Mouse (Mus musculus): ENCODE results near the gene Neurl1a.

The Neurl1a gene

DNA sequence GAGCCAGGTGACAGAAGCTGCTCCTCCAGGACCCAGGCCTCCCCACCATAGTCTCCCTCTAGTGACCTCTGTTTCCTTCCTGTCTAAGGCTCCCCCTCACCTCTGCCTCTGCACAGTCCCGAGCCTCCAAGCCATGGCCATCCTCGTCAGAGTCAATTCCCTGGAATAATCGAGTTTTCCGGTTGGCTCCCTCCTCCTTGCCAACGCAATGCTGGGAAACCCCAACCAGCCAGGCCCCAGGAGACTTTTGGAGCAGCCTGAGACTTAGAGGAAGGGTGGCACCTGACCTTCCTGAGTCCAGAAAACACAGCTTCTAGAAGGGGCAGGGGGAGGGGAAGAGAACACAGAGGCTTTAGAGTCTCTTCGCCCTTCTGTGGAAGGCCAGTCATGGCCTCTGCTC, 72.3 kb downstream of the Neurl1a start:
- no peak for DNase-seq

DNA sequence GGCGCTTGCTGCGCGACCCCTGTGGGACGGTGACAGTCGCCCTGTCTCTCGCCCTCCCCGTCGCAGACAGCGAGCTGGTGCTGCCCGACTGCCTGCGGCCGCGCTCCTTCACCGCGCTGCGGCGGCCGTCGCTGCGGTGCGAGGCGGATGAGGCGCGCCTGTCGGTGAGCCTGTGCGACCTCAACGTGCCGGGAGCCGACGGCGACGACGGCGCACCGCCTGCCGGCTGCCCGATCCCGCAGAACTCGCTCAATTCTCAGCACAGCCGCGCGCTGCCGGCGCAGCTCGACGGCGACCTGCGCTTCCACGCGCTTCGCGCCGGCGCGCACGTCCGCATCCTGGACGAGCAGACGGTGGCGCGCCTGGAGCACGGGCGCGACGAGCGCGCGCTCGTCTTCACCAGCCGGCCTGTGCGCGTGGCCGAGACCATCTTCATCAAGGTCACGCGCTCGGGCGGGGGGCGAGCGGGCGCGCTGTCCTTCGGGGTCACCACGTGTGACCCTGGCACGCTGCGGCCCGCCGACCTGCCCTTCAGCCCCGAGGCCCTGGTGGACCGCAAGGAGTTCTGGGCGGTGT, 74.5 kb downstream of the Neurl1a start:
- no peak for DNase-seq

DNA sequence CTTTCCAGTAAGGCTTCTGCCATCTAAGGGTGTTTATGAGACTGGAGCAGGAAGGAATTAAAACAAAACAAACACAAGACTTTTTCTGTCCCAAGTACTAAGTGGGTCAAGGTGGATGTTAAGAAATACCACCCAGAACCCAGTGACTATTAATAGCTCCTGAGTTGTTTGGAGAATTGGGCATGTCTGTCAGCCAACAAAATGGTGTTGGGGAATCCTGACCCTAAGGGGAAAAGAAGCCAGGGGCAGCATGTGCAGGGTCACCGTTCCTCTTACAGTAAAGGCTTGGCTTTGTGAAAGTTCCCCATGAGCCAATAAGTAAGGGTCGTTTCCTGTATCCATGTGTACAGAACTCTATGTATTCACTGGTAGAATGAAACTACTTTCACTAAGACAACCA, 76.4 kb downstream of the Neurl1a start:
- no peak for DNase-seq

GRCm38 (mm10) chr19:47255919-47256318, 77.3 kb downstream of the Neurl1a start:
- no peak for DNase-seq

- DNase-seq: no peak
These were observed 81.0 kb downstream of the Neurl1a start for GRCm38 (mm10) chr19:47259581-47259980.

- no peak for DNase-seq
These were observed 82.6 kb downstream of the Neurl1a start for GRCm38 (mm10) chr19:47261196-47261595.

GRCm38 (mm10) chr19:47263621-47264020, 85.0 kb downstream of the Neurl1a start:
- DNase-seq: peak; percentile 93

GRCm38 (mm10) chr19:47264322-47265092, 85.9 kb downstream of the Neurl1a start:
- DNase-seq: peak; percentile 95

GRCm38 (mm10) chr19:47266070-47266801, 87.6 kb downstream of the Neurl1a start:
- DNase-seq: no peak

DNA sequence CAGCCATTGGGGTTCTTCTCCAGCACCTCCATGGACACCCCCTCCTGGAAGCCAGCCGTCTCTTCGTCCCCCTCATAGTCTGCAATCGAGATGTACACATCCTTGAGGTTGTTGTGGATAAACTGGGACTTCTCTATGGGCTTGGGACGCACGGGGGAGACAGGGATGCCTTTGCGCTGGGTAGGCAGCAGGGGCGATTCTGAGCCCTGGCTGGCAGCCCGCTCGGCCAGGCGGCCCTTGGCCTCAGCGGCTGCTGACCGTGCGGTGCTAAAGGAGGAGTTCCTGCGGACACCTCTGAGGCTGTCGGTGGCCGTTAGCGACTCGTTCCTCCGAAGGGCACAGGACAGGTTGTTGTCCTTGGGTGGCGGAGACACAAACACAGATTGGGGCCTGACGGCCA, 88.4 kb downstream of the Neurl1a start:
- no peak for DNase-seq

- no peak for DNase-seq
These were observed 91.1 kb downstream of the Neurl1a start for GRCm38 (mm10) chr19:47269729-47270128.

- DNase-seq: no peak
These were observed 91.9 kb downstream of the Neurl1a start for GRCm38 (mm10) chr19:47270520-47270919.

DNA sequence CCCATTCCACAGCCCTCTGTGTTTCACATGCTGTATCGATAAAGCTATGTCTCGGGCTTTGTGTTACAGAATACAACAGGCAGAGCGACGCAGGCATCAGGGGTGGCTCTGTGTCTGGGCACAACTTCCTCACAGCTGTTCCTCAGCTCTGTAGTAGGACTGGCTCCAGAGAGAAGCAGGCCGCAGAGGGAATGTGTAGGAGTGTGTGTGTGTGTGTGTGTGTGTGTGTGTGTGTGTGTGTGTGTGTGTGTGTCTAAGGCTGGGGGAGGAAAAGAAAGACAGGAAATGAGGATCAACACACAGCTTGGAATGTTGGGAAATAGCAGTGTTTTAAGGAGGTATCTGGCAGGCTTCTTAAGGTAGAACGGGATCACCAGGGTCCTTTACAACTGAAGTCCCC, 98.1 kb downstream of the Neurl1a start:
- DNase-seq: peak; percentile 96

GRCm38 (mm10) chr19:47279372-47279771, 100.8 kb downstream of the Neurl1a start:
- peak; percentile 97 for DNase-seq

- peak; percentile 99 for DNase-seq
These were observed 101.3 kb downstream of the Neurl1a start for GRCm38 (mm10) chr19:47279788-47280532.

- DNase-seq: peak; percentile 98
These were observed 102.3 kb downstream of the Neurl1a start for GRCm38 (mm10) chr19:47280894-47281293.

GRCm38 (mm10) chr19:47282050-47282454, 103.4 kb downstream of the Neurl1a start:
- peak; percentile 97 for DNase-seq

DNA sequence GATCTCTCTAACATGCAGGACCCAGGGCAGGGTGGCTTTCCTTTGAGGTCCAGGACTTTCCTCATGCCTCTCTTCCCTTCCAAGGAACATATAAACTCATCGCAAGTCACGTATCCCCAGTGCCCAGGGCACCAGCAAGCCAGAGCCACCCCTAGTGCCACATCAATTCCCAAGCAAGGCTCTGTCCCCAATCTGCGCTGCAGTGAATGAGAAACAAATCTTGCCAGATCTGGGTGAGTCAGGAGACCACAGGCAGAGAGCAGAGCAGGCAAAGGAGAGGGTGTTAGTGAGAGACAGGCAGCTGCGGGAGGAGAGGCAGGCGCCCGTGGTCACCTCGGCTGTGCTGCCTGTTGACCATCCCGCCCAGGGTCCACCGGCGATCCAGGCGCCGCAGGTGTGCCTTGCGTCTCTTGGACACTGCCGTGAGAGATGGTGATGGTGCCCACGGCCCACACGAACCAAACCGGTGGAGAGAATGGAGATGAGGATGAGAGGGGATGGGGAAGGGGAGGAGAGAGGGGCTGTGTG, 104.1 kb downstream of the Neurl1a start:
- no peak for DNase-seq

- DNase-seq: no peak
These were observed 107.0 kb downstream of the Neurl1a start for GRCm38 (mm10) chr19:47285581-47285980.

DNA sequence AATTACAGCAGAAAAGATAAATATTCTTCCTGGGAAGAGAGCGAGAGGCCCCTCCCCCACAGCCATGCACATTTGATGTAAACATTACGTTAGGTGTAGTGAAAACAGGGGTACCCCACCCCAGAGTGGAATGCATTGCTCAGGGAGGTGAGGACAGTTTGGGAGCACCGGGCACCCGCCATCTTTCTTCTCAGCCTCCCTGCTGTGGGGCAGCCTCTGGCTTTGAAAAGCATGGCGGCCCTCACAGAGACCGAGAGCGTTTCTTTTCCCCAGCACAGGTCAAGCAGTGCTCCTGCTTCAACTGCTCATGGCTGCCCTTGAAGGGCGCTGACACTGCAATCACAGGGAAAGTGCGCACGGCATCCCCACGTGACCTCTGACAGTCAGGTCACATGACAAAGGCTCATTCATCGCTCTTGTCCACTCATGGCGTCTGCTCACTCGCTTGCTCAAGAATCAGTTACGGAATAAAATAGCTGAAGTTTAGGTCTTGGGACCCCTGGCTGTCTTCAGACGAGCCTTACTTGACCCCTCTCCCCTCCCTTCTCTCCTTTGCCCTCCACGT, 108.3 kb downstream of the Neurl1a start:
- DNase-seq: no peak

- DNase-seq: peak; percentile 95
These were observed 112.9 kb downstream of the Neurl1a start for GRCm38 (mm10) chr19:47291307-47292080.

All from heart, adult 11 months (tissue).